Mouse (Mus musculus) retina, embryonic 14.5 days (tissue): Measurements from ENCODE around the gene Cops3.

Source experiments
- DNase-seq: peaks from one replicate; pipeline ENCODE4 v3.0.0-alpha.2; 2015; ENCODE audit warnings: low spot score

The Cops3 gene

GRCm38 (mm10) chr11:59777259-59777658, 62.4 kb downstream of the Cops3 start:
- no peak for DNase-seq

- no peak for DNase-seq
These were observed 64.0 kb downstream of the Cops3 start for GRCm38 (mm10) chr11:59775435-59776148.

GRCm38 (mm10) chr11:59774522-59774921, 65.1 kb downstream of the Cops3 start:
- DNase-seq: no peak

- DNase-seq: no peak
These were observed 66.7 kb downstream of the Cops3 start for GRCm38 (mm10) chr11:59772902-59773301.

- DNase-seq: no peak
These were observed 67.3 kb downstream of the Cops3 start for GRCm38 (mm10) chr11:59772291-59772690.

GRCm38 (mm10) chr11:59770753-59771152, 68.9 kb downstream of the Cops3 start:
- DNase-seq: no peak

- DNase-seq: no peak
These were observed 69.9 kb downstream of the Cops3 start for GRCm38 (mm10) chr11:59769738-59770137.

GRCm38 (mm10) chr11:59769307-59769706, 70.3 kb downstream of the Cops3 start:
- DNase-seq: no peak
